Mouse (Mus musculus): ENCODE measurements around the gene Prss56. TPM values are rescaled to one million over a fixed set of nuclear protein-coding genes. Genes with fewer than 3 reads are reported as not detected.

Prss56 gene
- polyA plus RNA-seq, 1 experiment from 2014 or later = 0.11 TPM

Other genes starting within 250 kb of the Prss56 start
- not detected in 2 replicates for gene Alppl2, start 93.4 kb upstream of the Prss56 start, polyA plus RNA-seq (2015; fragmentation: Nextera tagmentation; extraction: Ambion mirVana)
- not detected in 2 replicates for gene Alpi, start 81.7 kb upstream of the Prss56 start, polyA plus RNA-seq (2015; fragmentation: Nextera tagmentation; extraction: Ambion mirVana)
- gene Akp3, start 58.3 kb upstream of the Prss56 start, polyA plus RNA-seq (2015; fragmentation: Nextera tagmentation; extraction: Ambion mirVana) = not detected in 2 replicates
- gene Ecel1, start 26.8 kb upstream of the Prss56 start, polyA plus RNA-seq (2015; fragmentation: Nextera tagmentation; extraction: Ambion mirVana) = 0.79 and 1.0 TPM in 2 replicates
- not detected in 2 replicates for gene Chrnd, start 7.3 kb downstream of the Prss56 start, polyA plus RNA-seq (2015; fragmentation: Nextera tagmentation; extraction: Ambion mirVana)
- 0.67 and 1.2 TPM in 2 replicates for gene Chrng, start 21.3 kb downstream of the Prss56 start, polyA plus RNA-seq (2015; fragmentation: Nextera tagmentation; extraction: Ambion mirVana)
- gene Eif4e2, start 30.6 kb downstream of the Prss56 start, polyA plus RNA-seq (2015; fragmentation: Nextera tagmentation; extraction: Ambion mirVana) = 120 and 123 TPM in 2 replicates
- 0.14 and 0.29 TPM in 2 replicates for gene Efhd1, start 81.0 kb downstream of the Prss56 start, polyA plus RNA-seq (2015; fragmentation: Nextera tagmentation; extraction: Ambion mirVana)
- 27.7 and 30.1 TPM in 2 replicates for gene Gigyf2, start 143.7 kb downstream of the Prss56 start, polyA plus RNA-seq (2015; fragmentation: Nextera tagmentation; extraction: Ambion mirVana)
- gene Kcnj13, start 211.4 kb downstream of the Prss56 start, polyA plus RNA-seq (2015; fragmentation: Nextera tagmentation; extraction: Ambion mirVana) = 0.24 and 0.29 TPM in 2 replicates